In the genomic region with DNA sequence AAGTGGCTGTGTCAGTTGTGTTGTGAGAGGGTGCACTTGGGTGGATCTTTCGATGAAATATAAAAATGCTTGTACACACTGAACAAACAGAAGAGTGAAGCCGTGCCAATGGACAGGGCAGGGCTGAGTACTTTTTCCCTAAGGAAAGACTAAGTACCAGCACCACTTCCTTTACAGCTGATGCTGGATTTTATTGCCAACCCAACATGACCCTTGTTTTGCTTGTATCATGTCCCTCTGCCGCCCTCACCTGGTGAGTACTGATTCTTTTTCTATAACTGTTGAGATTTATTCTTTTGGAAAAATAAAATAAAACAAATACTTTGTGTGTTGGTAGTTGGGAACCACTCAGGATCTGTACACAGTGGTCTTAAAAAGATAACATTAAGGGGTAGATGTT, we compare ENCODE assay signal across 9 mouse cellular contexts.
A peak's percentile ranks its signal among the peaks of the same experiment; 100 is the strongest.
DNase-seq lines count a peak whose midpoint lies in the region; ATAC-seq and TF ChIP-seq lines count a peak whose summit lies in the region.
"Had no signal": no experiment of that assay in that cellular context is flagged by ENCODE, and none has a peak within 500 bp of the region (broad histone marks: within the 10 kb centered on the region; RNA-seq: fewer than 3 reads in every experiment).

No protein-coding gene starts in this region.

- no peak overlapping the region for H3K4me2 ChIP-seq in heart, embryonic 12.5 days
- H3K4me2 ChIP-seq in neural tube, embryonic 14.5 days (ENCODE audit: low read depth, low read length): no peak overlapping the region
- no peak overlapping the region for H3K4me2 ChIP-seq in neural tube, embryonic 15.5 days
- H3K4me2 ChIP-seq in forebrain, postnatal 0 days (ENCODE audit: low read depth): no peak overlapping the region
- H3K4me2 ChIP-seq: liver, embryonic 13.5 days had no signal

- peak; percentile 48 for TF ChIP-seq CTCF in heart, adult 2 months (IDR thresholded peaks at IDR 0.05)
- TF ChIP-seq CTCF in forebrain, postnatal 0 days (IDR thresholded peaks at IDR 0.05; ENCODE audit: low read depth): peak; percentile 60

- TF ChIP-seq POLR2A in heart, adult 2 months (IDR thresholded peaks at IDR 0.05; ENCODE audit: insufficient read depth, low read depth, low read length): no peak

- no peaks in the 10 kb centered on the region for H3K36me3 ChIP-seq in heart, adult 2 months (ENCODE audit: control insufficient read depth, insufficient read depth, low read length)
- no peaks in the 10 kb centered on the region for H3K36me3 ChIP-seq in heart, embryonic 12.5 days
- no peaks in the 10 kb centered on the region for H3K36me3 ChIP-seq in neural tube, embryonic 14.5 days (ENCODE audit: control insufficient read depth, insufficient read depth, low read length)
- no peaks in the 10 kb centered on the region for H3K36me3 ChIP-seq in neural tube, embryonic 15.5 days
- no peaks in the 10 kb centered on the region for H3K36me3 ChIP-seq in forebrain, postnatal 0 days (ENCODE audit: insufficient read depth)
- H3K36me3 ChIP-seq: liver, embryonic 13.5 days had no signal

- 55% methylated on average over 3 of the region's 3 CpGs for WGBS in heart, adult 2 months
- 56% methylated on average over 3 of the region's 3 CpGs for WGBS in heart, embryonic 12.5 days
- 69% methylated on average over 3 of the region's 3 CpGs for WGBS in neural tube, embryonic 14.5 days
- WGBS in neural tube, embryonic 15.5 days: 69% methylated on average over 3 of the region's 3 CpGs
- WGBS in forebrain, postnatal 0 days: 66% methylated on average over 3 of the region's 3 CpGs

- H3K4me1 ChIP-seq in heart, adult 2 months (ENCODE audit: control insufficient read depth, insufficient read depth, low read length): no peaks in the 10 kb centered on the region
- H3K4me1 ChIP-seq in heart, embryonic 12.5 days (replicated peaks): no peaks in the 10 kb centered on the region
- H3K4me1 ChIP-seq in neural tube, embryonic 14.5 days (ENCODE audit: control insufficient read depth, insufficient read depth, low read length): no peaks in the 10 kb centered on the region
- no peaks in the 10 kb centered on the region for H3K4me1 ChIP-seq in neural tube, embryonic 15.5 days
- H3K4me1 ChIP-seq in forebrain, postnatal 0 days (ENCODE audit: insufficient read depth): no peaks in the 10 kb centered on the region
- H3K4me1 ChIP-seq: liver, embryonic 13.5 days had no signal

- intact Hi-C loops in heart, adult 2 months (cut with DNase I): loop anchor here (10.0 kb wide), 1 partner anchor 917 kb away; no protein-coding TSS in a partner anchor

- TF ChIP-seq EP300 in heart, adult 2 months (IDR thresholded peaks at IDR 0.05; ENCODE audit: insufficient read depth, low read depth, low read length): no peak

- no peaks in the 10 kb centered on the region for H3K79me2 ChIP-seq in heart, adult 2 months (replicated peaks; ENCODE audit: control insufficient read depth, insufficient read depth, low read length)

- no peak overlapping the region for H3K27ac ChIP-seq in heart, adult 2 months
- no peak overlapping the region for H3K27ac ChIP-seq in heart, embryonic 12.5 days (ENCODE audit: poor library complexity, severe bottlenecking)
- H3K27ac ChIP-seq in neural tube, embryonic 14.5 days (ENCODE audit: low read depth, low read length): no peak overlapping the region
- no peak overlapping the region for H3K27ac ChIP-seq in neural tube, embryonic 15.5 days (replicated peaks)
- no peak overlapping the region for H3K27ac ChIP-seq in forebrain, postnatal 0 days (ENCODE audit: low read depth, low read length)
- H3K27ac ChIP-seq: liver, embryonic 13.5 days had no signal

- H3K27me3 ChIP-seq in heart, adult 2 months (ENCODE audit: control insufficient read depth, insufficient read depth, low read length): no peaks in the 10 kb centered on the region
- no peaks in the 10 kb centered on the region for H3K27me3 ChIP-seq in heart, embryonic 12.5 days (replicated peaks)
- H3K27me3 ChIP-seq in neural tube, embryonic 14.5 days (ENCODE audit: control insufficient read depth, insufficient read depth, low read length): no peaks in the 10 kb centered on the region
- no peaks in the 10 kb centered on the region for H3K27me3 ChIP-seq in neural tube, embryonic 15.5 days (replicated peaks)
- no peaks in the 10 kb centered on the region for H3K27me3 ChIP-seq in forebrain, postnatal 0 days (ENCODE audit: insufficient read depth, low read length)
- H3K27me3 ChIP-seq: liver, embryonic 13.5 days had no signal

- DNase-seq in heart, adult 2 months: no peak
- peak; percentile 60 for DNase-seq in forebrain, postnatal 0 days
- peak; percentile 18 for DNase-seq in retina, postnatal 1 day
- no peak for DNase-seq in thymus, postnatal 25 days
- DNase-seq: liver, embryonic 13.5 days had no signal

- ATAC-seq in heart, embryonic 12.5 days (ENCODE audit: insufficient number of reproducible peaks, low FRiP score): no peak
- ATAC-seq in neural tube, embryonic 14.5 days (ENCODE audit: low read depth): peak; percentile 21; the same call in 1 of the 2 replicates
- ATAC-seq in neural tube, embryonic 15.5 days (ENCODE audit: low FRiP score): no peak
- ATAC-seq in forebrain, postnatal 0 days: no peak
- no peak for ATAC-seq in cerebellum, adult (ENCODE audit: insufficient number of reproducible peaks, low FRiP score, low TSS enrichment)

- H3K4me3 ChIP-seq in heart, adult 2 months: no peak overlapping the region
- no peak overlapping the region for H3K4me3 ChIP-seq in heart, embryonic 12.5 days
- no peak overlapping the region for H3K4me3 ChIP-seq in neural tube, embryonic 14.5 days (ENCODE audit: low read depth, low read length)
- H3K4me3 ChIP-seq in neural tube, embryonic 15.5 days (replicated peaks): no peak overlapping the region
- H3K4me3 ChIP-seq in forebrain, postnatal 0 days (ENCODE audit: low read depth, low read length): no peak overlapping the region
- H3K4me3 ChIP-seq: liver, embryonic 13.5 days had no signal

- H3K9ac ChIP-seq in heart, adult 2 months (ENCODE audit: low read depth, low read length): no peak overlapping the region
- no peak overlapping the region for H3K9ac ChIP-seq in heart, embryonic 12.5 days
- no peak overlapping the region for H3K9ac ChIP-seq in neural tube, embryonic 14.5 days (replicated peaks; ENCODE audit: low read depth, low read length)
- H3K9ac ChIP-seq in neural tube, embryonic 15.5 days (replicated peaks): no peak overlapping the region
- H3K9ac ChIP-seq in forebrain, postnatal 0 days: no peak overlapping the region
- H3K9ac ChIP-seq: liver, embryonic 13.5 days had no signal

- no peaks in the 10 kb centered on the region for H3K9me3 ChIP-seq in heart, embryonic 12.5 days (replicated peaks)
- H3K9me3 ChIP-seq in neural tube, embryonic 14.5 days (ENCODE audit: control insufficient read depth, low read length): no peaks in the 10 kb centered on the region
- no peaks in the 10 kb centered on the region for H3K9me3 ChIP-seq in neural tube, embryonic 15.5 days (replicated peaks)
- H3K9me3 ChIP-seq in forebrain, postnatal 0 days (ENCODE audit: low read length): no peaks in the 10 kb centered on the region
- H3K9me3 ChIP-seq: liver, embryonic 13.5 days had no signal

Comparison
In these comparisons a context has a peak if more than half of its experiments do, and no peak if none do; other contexts are left out.
1. DNase-seq: peak in forebrain, postnatal 0 days (single experiment) and retina, postnatal 1 day (single experiment); none in heart, adult 2 months (0 of 2) and thymus, postnatal 25 days (single experiment).